Mouse (Mus musculus) hindbrain, embryonic 10.5 days (tissue): ENCODE results near the gene Dusp15. TPM values are rescaled to one million over a fixed set of nuclear protein-coding genes. Genes with fewer than 3 reads are reported as not detected.

Source experiments
- polyA plus RNA-seq: library from polyadenylated mRNA; unstranded; fragments of >200 nt; fragmentation: Nextera tagmentation; extraction: Ambion mirVana; gene quantifications from 2 replicates; pipeline ENCODE4 v1.2.1, GENCODE M21; 2016

The Dusp15 gene
- polyA plus RNA-seq, 1 experiment from 2014 or later = 1.4 TPM

Other genes starting within 250 kb of the Dusp15 start
- 168 and 176 TPM in 2 replicates for gene Id1, start 215.4 kb downstream of the Dusp15 start, polyA plus RNA-seq
- gene Cox4i2, start 197.5 kb downstream of the Dusp15 start, polyA plus RNA-seq = 5.0 and 5.1 TPM in 2 replicates
- 110 and 128 TPM in 2 replicates for gene Bcl2l1, start 120.0 kb downstream of the Dusp15 start, polyA plus RNA-seq
- gene Tpx2, start 103.7 kb downstream of the Dusp15 start, polyA plus RNA-seq = 106 and 137 TPM in 2 replicates
- 0.05 and 0.14 TPM in 2 replicates for gene Mylk2, start 40.3 kb downstream of the Dusp15 start, polyA plus RNA-seq
- 0.56 and 1.0 TPM in 2 replicates for gene Foxs1, start 18.5 kb downstream of the Dusp15 start, polyA plus RNA-seq
- gene Ttll9, start 10.8 kb upstream of the Dusp15 start, polyA plus RNA-seq = 1.6 and 1.9 TPM in 2 replicates
- 110 and 120 TPM in 2 replicates for gene Pdrg1, start 63.7 kb upstream of the Dusp15 start, polyA plus RNA-seq
- 0.73 and 1.1 TPM in 2 replicates for gene Xkr7, start 80.2 kb upstream of the Dusp15 start, polyA plus RNA-seq
- gene Ccm2l, start 114.3 kb upstream of the Dusp15 start, polyA plus RNA-seq = 1.3 and 1.8 TPM in 2 replicates
- 1.4 and 2.7 TPM in 2 replicates for gene Hck, start 156.8 kb upstream of the Dusp15 start, polyA plus RNA-seq
- gene Tm9sf4, start 209.6 kb upstream of the Dusp15 start, polyA plus RNA-seq = 74.5 and 80.5 TPM in 2 replicates